In the genomic region with DNA sequence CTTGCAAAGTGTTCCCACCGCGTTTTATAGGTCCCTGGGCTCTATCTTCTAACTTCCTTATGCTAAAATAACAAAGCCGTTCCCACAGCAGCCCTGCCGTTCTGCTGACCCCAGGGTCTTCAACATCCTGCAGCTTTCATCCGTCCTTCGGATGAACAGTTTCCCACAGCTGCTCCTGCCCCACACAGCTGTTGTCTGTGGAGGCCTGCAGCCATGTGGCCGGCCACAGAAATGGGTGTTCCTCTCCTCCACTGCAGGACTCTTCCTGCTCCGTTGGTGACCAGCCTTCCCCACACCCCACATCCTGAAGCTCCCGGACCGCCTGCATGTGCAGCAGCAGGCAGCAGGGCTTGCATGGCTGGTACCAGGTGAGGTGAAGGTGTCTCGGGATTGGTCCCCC, we compare ENCODE assay signal across 13 mouse cellular contexts. TPM values are rescaled to one million over a fixed set of nuclear protein-coding genes. Genes with fewer than 3 reads are reported as not detected.
DNase-seq lines count a peak whose midpoint lies in the region; ATAC-seq lines count a peak whose summit lies in the region.
"Had no signal": no experiment of that assay in that cellular context is flagged by ENCODE, and none has a peak within 500 bp of the region (broad histone marks: within the 10 kb centered on the region; RNA-seq: fewer than 3 reads in every experiment).

No protein-coding gene starts in this region.

- H3K4me1 ChIP-seq in hindbrain, embryonic 11.5 days (replicated peaks; ENCODE audit: control insufficient read depth, insufficient read depth, low read length) = peaks cover 4% of the 10 kb centered on the region; the same call in 1 of the 2 replicates
- peaks cover 21% of the 10 kb centered on the region for H3K4me1 ChIP-seq in hindbrain, embryonic 12.5 days
- no peaks in the 10 kb centered on the region; the same call in 1 of the 2 replicates for H3K4me1 ChIP-seq in liver, embryonic 16.5 days (ENCODE audit: control insufficient read depth, low read depth, low read length)

- no peaks in the 10 kb centered on the region for H3K27me3 ChIP-seq in hindbrain, embryonic 11.5 days (ENCODE audit: control insufficient read depth, insufficient read depth, low read length)
- no peaks in the 10 kb centered on the region for H3K27me3 ChIP-seq in hindbrain, embryonic 12.5 days
- H3K27me3 ChIP-seq in liver, embryonic 16.5 days (ENCODE audit: control insufficient read depth, insufficient read depth, low read depth, low read length) = no peaks in the 10 kb centered on the region

- H3K4me2 ChIP-seq in hindbrain, embryonic 11.5 days (replicated peaks; ENCODE audit: low read depth, low read length) = 0 out of 2 replicates have a peak overlapping the region, but pooled peaks have one; percentile 11
- no peak overlapping the region for H3K4me2 ChIP-seq in hindbrain, embryonic 12.5 days (replicated peaks)
- no peak overlapping the region for H3K4me2 ChIP-seq in liver, embryonic 16.5 days (ENCODE audit: low read depth, low read length)

- no peak overlapping the region for H3K9ac ChIP-seq in hindbrain, embryonic 11.5 days (ENCODE audit: low read depth, low read length)
- no peak overlapping the region for H3K9ac ChIP-seq in hindbrain, embryonic 12.5 days
- H3K9ac ChIP-seq in liver, embryonic 16.5 days (ENCODE audit: low read depth, low read length) = no peak overlapping the region

- 41% methylated on average over 11 of the region's 11 CpGs for WGBS in hindbrain, embryonic 11.5 days
- WGBS in hindbrain, embryonic 12.5 days = 44% methylated on average over 11 of the region's 11 CpGs
- WGBS in liver, embryonic 16.5 days (ENCODE audit: insufficient replicate concordance) = 16% methylated on average over 11 of the region's 11 CpGs

- no peaks in the 10 kb centered on the region for H3K9me3 ChIP-seq in hindbrain, embryonic 11.5 days (ENCODE audit: control insufficient read depth, low read length)
- no peaks in the 10 kb centered on the region for H3K9me3 ChIP-seq in hindbrain, embryonic 12.5 days (replicated peaks)
- no peaks in the 10 kb centered on the region for H3K9me3 ChIP-seq in liver, embryonic 16.5 days (replicated peaks; ENCODE audit: control insufficient read depth, low read length)
- H3K9me3 ChIP-seq: G1E had no signal

- no peak for DNase-seq in hindbrain, embryonic 11.5 days (ENCODE audit: low spot score)
- peak; percentile 76 for DNase-seq in 416B (ENCODE audit: low read depth)
- DNase-seq in frontal cortex, postnatal 36 days (ENCODE audit: low spot score in 2 of 2) = no peak
- no peak for DNase-seq in c-Kit-positive CD71-positive TER-119-positive erythroid progenitor cells, embryonic 14.5 days (ENCODE audit: low spot score)
- no peak for DNase-seq in B cell, adult 2 months
- DNase-seq: adrenal gland, postnatal 10 days; cerebellum, postnatal 14 days; right cerebral cortex, adult 18-20 months; thymus, adult 2 months had no signal

- no peak overlapping the region for H3K4me3 ChIP-seq in hindbrain, embryonic 11.5 days (ENCODE audit: low read depth, low read length)
- H3K4me3 ChIP-seq in hindbrain, embryonic 12.5 days = no peak overlapping the region
- no peak overlapping the region for H3K4me3 ChIP-seq in liver, embryonic 16.5 days (ENCODE audit: low read depth, low read length)

- peak overlapping the region; percentile 42; the same call in 1 of the 2 replicates for H3K27ac ChIP-seq in hindbrain, embryonic 11.5 days (ENCODE audit: low read depth, low read length)
- H3K27ac ChIP-seq in hindbrain, embryonic 12.5 days = no peak overlapping the region
- no peak overlapping the region for H3K27ac ChIP-seq in liver, embryonic 16.5 days (ENCODE audit: low read length)

- H3K36me3 ChIP-seq in hindbrain, embryonic 11.5 days (ENCODE audit: control insufficient read depth, insufficient read depth, low read length) = no peaks in the 10 kb centered on the region
- no peaks in the 10 kb centered on the region for H3K36me3 ChIP-seq in hindbrain, embryonic 12.5 days
- no peaks in the 10 kb centered on the region for H3K36me3 ChIP-seq in liver, embryonic 16.5 days (ENCODE audit: control insufficient read depth, insufficient read depth)
- H3K36me3 ChIP-seq: G1E had no signal

- ATAC-seq in hindbrain, embryonic 11.5 days (ENCODE audit: low FRiP score) = no peak
- no peak for ATAC-seq in hindbrain, embryonic 12.5 days (ENCODE audit: low FRiP score)
- ATAC-seq in granulocyte monocyte progenitor cell, adult 5-6 weeks (replicated peaks; ENCODE audit: poor library complexity, severe bottlenecking) = peak; percentile 47
- peak; percentile 41; the same call in 1 of the 2 replicates for ATAC-seq in liver, embryonic 16.5 days (ENCODE audit: low read depth)

RNA-seq across cellular contexts. Expression of gene Phc2, which starts 17.3 kb away (rescaled TPM):
- polyA plus RNA-seq in hindbrain, embryonic 11.5 days (2014; fragmentation: Nextera tagmentation; extraction: Ambion mirVana) = 46.8 and 92.2 TPM in 2 replicates
- 126 and 138 TPM in 2 replicates for polyA plus RNA-seq in hindbrain, embryonic 12.5 days (2016; fragmentation: Nextera tagmentation; extraction: Ambion mirVana)
- 33.7 and 47.2 TPM in 2 replicates for total RNA-seq in granulocyte monocyte progenitor cell, adult 5-6 weeks (2014; fragmentation: Nextera tagmentation)
- total RNA-seq in granulocyte monocyte progenitor cell, adult 5-6 weeks (2017) = 8.7 and 17.5 TPM in 2 replicates
- 3.5 and 4.2 TPM in 2 replicates for polyA plus RNA-seq in liver, embryonic 16.5 days (2015; fragmentation: Nextera tagmentation; extraction: Ambion mirVana)

RNA-seq across cellular contexts. Expression of gene Tlr12, which starts 18.8 kb away (rescaled TPM):
- polyA plus RNA-seq in hindbrain, embryonic 11.5 days (2014; fragmentation: Nextera tagmentation; extraction: Ambion mirVana) = 0.13 and 0.20 TPM in 2 replicates
- 0.93 and 1.5 TPM in 2 replicates for polyA plus RNA-seq in hindbrain, embryonic 12.5 days (2016; fragmentation: Nextera tagmentation; extraction: Ambion mirVana)
- 0.82 and 2.3 TPM in 2 replicates for total RNA-seq in granulocyte monocyte progenitor cell, adult 5-6 weeks (2014; fragmentation: Nextera tagmentation)
- total RNA-seq in granulocyte monocyte progenitor cell, adult 5-6 weeks (2017) = 0.13 TPM in 1 of 2 replicates, not detected in the other
- 1.8 and 2.0 TPM in 2 replicates for polyA plus RNA-seq in liver, embryonic 16.5 days (2015; fragmentation: Nextera tagmentation; extraction: Ambion mirVana)
- total RNA-seq: G1E had no signal
- polyA plus RNA-seq: G1E had no signal

RNA-seq across cellular contexts. Expression of gene Zscan20, which starts 27.4 kb away (rescaled TPM):
- 4.3 and 4.4 TPM in 2 replicates for polyA plus RNA-seq in hindbrain, embryonic 11.5 days (2014; fragmentation: Nextera tagmentation; extraction: Ambion mirVana)
- 5.7 and 5.9 TPM in 2 replicates for polyA plus RNA-seq in hindbrain, embryonic 12.5 days (2016; fragmentation: Nextera tagmentation; extraction: Ambion mirVana)
- 3.0 and 11.8 TPM in 2 replicates for total RNA-seq in granulocyte monocyte progenitor cell, adult 5-6 weeks (2014; fragmentation: Nextera tagmentation)
- total RNA-seq in granulocyte monocyte progenitor cell, adult 5-6 weeks (2017) = 2.2 and 3.0 TPM in 2 replicates
- polyA plus RNA-seq in liver, embryonic 16.5 days (2015; fragmentation: Nextera tagmentation; extraction: Ambion mirVana) = 0.53 and 0.70 TPM in 2 replicates

Comparison
In these comparisons a context has a peak if more than half of its experiments do, and no peak if none do; other contexts are left out.
1. ATAC-seq: peak in granulocyte monocyte progenitor cell, adult 5-6 weeks (single experiment) and liver, embryonic 16.5 days (single experiment); none in hindbrain, embryonic 11.5 days (single experiment) and hindbrain, embryonic 12.5 days (single experiment).